Mouse (Mus musculus) brain, embryonic 14.5 days (tissue): ENCODE measurements around the gene Tspan6. TPM values are rescaled to one million over a fixed set of nuclear protein-coding genes. Genes with fewer than 3 reads are reported as not detected.

Experiments used
- DNase-seq: peaks from one replicate; pipeline ENCODE4 v3.0.0-alpha.2; 2011; ENCODE audit warnings: low read depth
- CTCF ChIP-seq: fragments of 200-500 bp; IDR thresholded peaks from 2 replicates; pipeline ENCODE4 v1.5.1; 2012; ENCODE audit warnings: inconsistent platforms, mild to moderate bottlenecking, moderate library complexity, borderline replicate concordance; ENCODE audit not compliant: insufficient read depth, insufficient read length; ENCODE audit errors: extremely low read depth
- POLR2A ChIP-seq: fragments of 200-500 bp; IDR thresholded peaks from 2 replicates; pipeline ENCODE4 v1.6.1; 2012; ENCODE audit warnings: mild to moderate bottlenecking, inconsistent platforms, borderline replicate concordance; ENCODE audit not compliant: poor library complexity, insufficient read depth, insufficient read length, severe bottlenecking; ENCODE audit errors: extremely low read depth
- polyA plus RNA-seq: library from polyadenylated mRNA; depleted of rRNA; stranded (reverse); fragments of >200 nt; gene quantifications from 2 replicates; pipeline ENCODE4 v1.2.3, GENCODE M21; 2012; rRNA removed

Tspan6 gene
- polyA plus RNA-seq, 1 experiment, result 129 TPM

- no peak for DNase-seq
- TF ChIP-seq CTCF, result no peak
- TF ChIP-seq POLR2A, result no peak
These were observed 10.1 kb downstream of the Tspan6 start for GRCm38 (mm10) chrX:133888111-133888510.

- TF ChIP-seq CTCF, result no peak
- DNase-seq, result no peak
These were observed 10.9 kb downstream of the Tspan6 start for GRCm38 (mm10) chrX:133887308-133887707.

GRCm38 (mm10) chrX:133869743-133870142 is 28.5 kb downstream of the Tspan6 start:
- TF ChIP-seq POLR2A (no peak), CTCF (no peak)
- no peak for DNase-seq

GRCm38 (mm10) chrX:133853637-133854036 is 44.6 kb downstream of the Tspan6 start:
- DNase-seq, result no peak
- TF ChIP-seq POLR2A (no peak), CTCF (no peak)

GRCm38 (mm10) chrX:133850680-133851079 is 47.5 kb downstream of the Tspan6 start, which contains the start of gene Tnmd:
Gene Tnmd (plus strand): TSS chrX:133850980.
- DNase-seq, result no peak
- TF ChIP-seq CTCF, result no peak

Other genes starting within 250 kb of the Tspan6 start
- 15.2 and 24.4 TPM in 2 replicates for gene Pcdh19, start 209.4 kb downstream of the Tspan6 start, polyA plus RNA-seq
- gene Tnmd, start 47.4 kb downstream of the Tspan6 start, polyA plus RNA-seq, result 0.28 and 2.2 TPM in 2 replicates
- 0.66 and 2.1 TPM in 2 replicates for gene Srpx2, start 10.0 kb upstream of the Tspan6 start, polyA plus RNA-seq
- gene Sytl4, start 83.4 kb upstream of the Tspan6 start, polyA plus RNA-seq, result 0.47 and 0.77 TPM in 2 replicates
- 80.8 and 84.3 TPM in 2 replicates for gene Cstf2, start 160.8 kb upstream of the Tspan6 start, polyA plus RNA-seq